Mouse (Mus musculus) limb, embryonic 12.5 days (tissue): ENCODE results near the gene Nup88. TPM values are rescaled to one million over a fixed set of nuclear protein-coding genes. Genes with fewer than 3 reads are reported as not detected.
"Not testable (repeated sequence)": the region's sequence is repeated elsewhere in the genome, so short reads cannot be mapped to it uniquely, and the experiment has no call there.

ENCODE experiments used
- ATAC-seq: fragments of 200-750 bp; cut with Nextera tagmentation; 2 replicates; pipeline ENCODE4 v1.8.0; 2017; ENCODE audit warnings: low read depth, moderate TSS enrichment; ENCODE audit not compliant: insufficient number of reproducible peaks, insufficient read depth, low FRiP score, low TSS enrichment
- H3K27ac ChIP-seq: fragments of 300-500 bp; sonication (generic); 2 replicates; pipeline ENCODE4 v1.5.1; 2016; ENCODE audit warnings: mild to moderate bottlenecking, moderate library complexity
- H3K27me3 ChIP-seq: fragments of 300-500 bp; sonication (generic); 2 replicates; pipeline ENCODE4 v1.6.1; 2016; ENCODE audit warnings: mild to moderate bottlenecking, moderate library complexity
- H3K36me3 ChIP-seq: fragments of 300-500 bp; sonication (generic); 2 replicates; pipeline ENCODE4 v1.6.1; 2016; ENCODE audit warnings: mild to moderate bottlenecking, moderate library complexity
- H3K4me1 ChIP-seq: fragments of 300-500 bp; sonication (generic); replicated peaks from 2 replicates; pipeline ENCODE4 v1.6.1; 2016
- H3K4me2 ChIP-seq: fragments of 300-500 bp; sonication (generic); 2 replicates; pipeline ENCODE4 v1.6.1; 2016; ENCODE audit warnings: mild to moderate bottlenecking, moderate library complexity
- H3K4me3 ChIP-seq: fragments of 300-500 bp; sonication (generic); replicated peaks from 2 replicates; pipeline ENCODE4 v1.5.1; 2016; ENCODE audit warnings: mild to moderate bottlenecking
- H3K9ac ChIP-seq: fragments of 300-500 bp; sonication (generic); replicated peaks from 2 replicates; pipeline ENCODE4 v1.6.1; 2016; ENCODE audit warnings: mild to moderate bottlenecking, moderate library complexity
- H3K9me3 ChIP-seq: fragments of 300-500 bp; sonication (generic); 2 replicates; pipeline ENCODE4 v1.6.1; 2016; ENCODE audit warnings: mild to moderate bottlenecking, moderate library complexity
- WGBS: fragments of 180-500 bp; shearing (Covaris S2); methylation state at CpG from one replicate; pipeline ENCODE4 v1.1.7; 2016; 5-methylcytosine and 5-hydroxymethylcytosine counted together
- polyA plus RNA-seq: library from polyadenylated mRNA; unstranded; fragments of >200 nt; fragmentation: Nextera tagmentation; extraction: Ambion mirVana; gene quantifications from 2 replicates; pipeline ENCODE4 v1.2.1, GENCODE M21; 2016

Gene Nup88
- polyA plus RNA-seq, 1 experiment from 2014 or later: 145 TPM

- no peaks in the 10 kb centered on the region for H3K27me3 ChIP-seq
- H3K4me2 ChIP-seq: no peak overlapping the region
- no peak overlapping the region for H3K9ac ChIP-seq
- peaks cover 55% of the 10 kb centered on the region for H3K36me3 ChIP-seq
- WGBS: 84% methylated on average over 1 of the region's 1 CpGs
- H3K9me3 ChIP-seq: no peaks in the 10 kb centered on the region
- ATAC-seq: no peak
- H3K27ac ChIP-seq: no peak overlapping the region
- H3K4me3 ChIP-seq: no peak overlapping the region
- no peaks in the 10 kb centered on the region for H3K4me1 ChIP-seq
These were observed 57.9 kb downstream of the Nup88 start for GRCm38 (mm10) chr11:70911920-70912319.

GRCm38 (mm10) chr11:70911323-70911722 lies 58.5 kb downstream of the Nup88 start:
- Histone ChIP-seq H3K9ac (no peak overlapping the region), H3K27me3 (no peaks in the 10 kb centered on the region), H3K27ac (no peak overlapping the region), H3K9me3 (no peaks in the 10 kb centered on the region), H3K36me3 (peaks cover 52% of the 10 kb centered on the region), H3K4me3 (no peak overlapping the region), H3K4me1 (no peaks in the 10 kb centered on the region), H3K4me2 (no peak overlapping the region)
- ATAC-seq: no peak
- WGBS: 87% methylated on average over 3 of the region's 3 CpGs

- 94% methylated on average over 3 of the region's 3 CpGs for WGBS
- Histone ChIP-seq H3K4me1 (no peaks in the 10 kb centered on the region), H3K9me3 (no peaks in the 10 kb centered on the region), H3K27ac (no peak overlapping the region), H3K36me3 (peaks cover 51% of the 10 kb centered on the region), H3K4me2 (no peak overlapping the region), H3K27me3 (no peaks in the 10 kb centered on the region), H3K4me3 (no peak overlapping the region), H3K9ac (no peak overlapping the region)
- no peak for ATAC-seq
These were observed 63.1 kb downstream of the Nup88 start for GRCm38 (mm10) chr11:70906681-70907080.

- ATAC-seq, H3K27me3 ChIP-seq, H3K27ac ChIP-seq, H3K9ac ChIP-seq, H3K4me2 ChIP-seq, H3K9me3 ChIP-seq, H3K4me1 ChIP-seq, H3K4me3 ChIP-seq: not testable (repeated sequence)
- 86% methylated on average over 5 of the region's 5 CpGs for WGBS
- peaks cover 43% of the 10 kb centered on the region for H3K36me3 ChIP-seq
These were observed 71.6 kb downstream of the Nup88 start for GRCm38 (mm10) chr11:70898182-70898581.

- H3K27me3 ChIP-seq: no peaks in the 10 kb centered on the region
- H3K4me3 ChIP-seq: no peak overlapping the region
- H3K4me1 ChIP-seq: no peaks in the 10 kb centered on the region
- no peak for ATAC-seq
- peaks cover 40% of the 10 kb centered on the region for H3K36me3 ChIP-seq
- no peak overlapping the region for H3K4me2 ChIP-seq
- H3K9me3 ChIP-seq: peaks cover 5% of the 10 kb centered on the region; the same call in 1 of the 2 replicates
- WGBS: 91% methylated on average over 3 of the region's 3 CpGs
- H3K9ac ChIP-seq: no peak overlapping the region
- no peak overlapping the region for H3K27ac ChIP-seq
These were observed 72.1 kb downstream of the Nup88 start for GRCm38 (mm10) chr11:70897680-70898079.

Other genes starting within 250 kb of the Nup88 start
- gene Zfp3, start 205.8 kb downstream of the Nup88 start, polyA plus RNA-seq: 6.8 and 7.2 TPM in 2 replicates
- not detected in 2 replicates for gene Scimp, start 157.4 kb downstream of the Nup88 start, polyA plus RNA-seq
- gene Rabep1, start 125.2 kb downstream of the Nup88 start, polyA plus RNA-seq: 36.9 and 38.0 TPM in 2 replicates
- 70.5 and 78.1 TPM in 2 replicates for gene Rpain, start 240 bp upstream of the Nup88 start, polyA plus RNA-seq
- 259 and 269 TPM in 2 replicates for gene C1qbp, start 13.1 kb upstream of the Nup88 start, polyA plus RNA-seq
- gene Dhx33, start 34.5 kb upstream of the Nup88 start, polyA plus RNA-seq: 28.2 and 29.4 TPM in 2 replicates
- 54.0 and 56.8 TPM in 2 replicates for gene Mis12, start 49.6 kb upstream of the Nup88 start, polyA plus RNA-seq
- 37.2 and 38.3 TPM in 2 replicates for gene Derl2, start 49.9 kb upstream of the Nup88 start, polyA plus RNA-seq
- 250 and 257 TPM in 2 replicates for gene 6330403K07Rik, start 63.5 kb upstream of the Nup88 start, polyA plus RNA-seq
- gene Nlrp1a, start 174.7 kb upstream of the Nup88 start, polyA plus RNA-seq: 0.05 TPM in 2 replicates